Mouse (Mus musculus): ENCODE results near the gene Arhgap4. TPM values are rescaled to one million over a fixed set of nuclear protein-coding genes. Genes with fewer than 3 reads are reported as not detected.

Gene Arhgap4
- total and polyA plus RNA-seq, 2 experiments, result 3.6 to 8.6 TPM

- 69% methylated on average over 2 of the region's 2 CpGs for WGBS
- no peaks in the 10 kb centered on the region for H3K27me3 ChIP-seq (ENCODE audit: control insufficient read depth, insufficient read depth, low read length)
- H3K79me2 ChIP-seq (ENCODE audit: control insufficient read depth, insufficient read depth, low read length), result no peaks in the 10 kb centered on the region
- H3K4me3 ChIP-seq (ENCODE audit: insufficient read depth, low read depth, low read length), result no peak overlapping the region
- H3K36me3 ChIP-seq (ENCODE audit: control insufficient read depth, insufficient read depth, low read length), result no peaks in the 10 kb centered on the region
- DNase-seq (ENCODE audit: extremely low read depth, low read depth, low spot score), result no peak
- no peak overlapping the region for H3K9ac ChIP-seq (ENCODE audit: low read depth, low read length)
- H3K27ac ChIP-seq (replicated peaks; ENCODE audit: insufficient read depth, low read depth, low read length), result peak overlapping the region; percentile 34; the same call in 1 of the 2 replicates
- TF ChIP-seq CTCF (IDR thresholded peaks at IDR 0.05; ENCODE audit: low read depth, low read length), result no peak
- TF ChIP-seq POLR2A (IDR thresholded peaks at IDR 0.05; ENCODE audit: extremely low read depth, insufficient read depth, low read length), result no peak
- H3K4me1 ChIP-seq (ENCODE audit: control insufficient read depth, insufficient read depth, low read length), result peaks cover 5% of the 10 kb centered on the region
Observed at GRCm38 (mm10) chrX:73911588-73911987, 10.1 kb downstream of the Arhgap4 start.

- H3K4me1 ChIP-seq (ENCODE audit: control insufficient read depth, insufficient read depth, low read length), result peaks cover 5% of the 10 kb centered on the region
- H3K4me3 ChIP-seq (ENCODE audit: insufficient read depth, low read depth, low read length), result peak overlapping the region; percentile 65
- peak overlapping the region; percentile 70 for H3K9ac ChIP-seq (ENCODE audit: low read depth, low read length)
- H3K79me2 ChIP-seq (ENCODE audit: control insufficient read depth, insufficient read depth, low read length), result no peaks in the 10 kb centered on the region
- no peak for DNase-seq (ENCODE audit: extremely low read depth, low read depth, low spot score)
- H3K27me3 ChIP-seq (ENCODE audit: control insufficient read depth, insufficient read depth, low read length), result no peaks in the 10 kb centered on the region
- WGBS, result 7% methylated on average over 24 of the region's 26 CpGs
- no peaks in the 10 kb centered on the region for H3K36me3 ChIP-seq (ENCODE audit: control insufficient read depth, insufficient read depth, low read length)
- no peak for TF ChIP-seq POLR2A (IDR thresholded peaks at IDR 0.05; ENCODE audit: extremely low read depth, insufficient read depth, low read length)
- no peak for TF ChIP-seq CTCF (IDR thresholded peaks at IDR 0.05; ENCODE audit: low read depth, low read length)
- peak overlapping the region; percentile 68 for H3K27ac ChIP-seq (replicated peaks; ENCODE audit: insufficient read depth, low read depth, low read length)
Observed at GRCm38 (mm10) chrX:73911156-73911555, 10.5 kb downstream of the Arhgap4 start.

GRCm38 (mm10) chrX:73910451-73910850, 11.2 kb downstream of the Arhgap4 start:
- no peaks in the 10 kb centered on the region for H3K27me3 ChIP-seq (ENCODE audit: control insufficient read depth, insufficient read depth, low read length)
- DNase-seq (ENCODE audit: extremely low read depth, low read depth, low spot score), result no peak
- H3K27ac ChIP-seq (replicated peaks; ENCODE audit: insufficient read depth, low read depth, low read length), result no peak overlapping the region
- no peaks in the 10 kb centered on the region for H3K36me3 ChIP-seq (ENCODE audit: control insufficient read depth, insufficient read depth, low read length)
- no peak overlapping the region for H3K9ac ChIP-seq (ENCODE audit: low read depth, low read length)
- no peak for TF ChIP-seq POLR2A (IDR thresholded peaks at IDR 0.05; ENCODE audit: extremely low read depth, insufficient read depth, low read length)
- TF ChIP-seq CTCF (IDR thresholded peaks at IDR 0.05; ENCODE audit: low read depth, low read length), result no peak
- no peaks in the 10 kb centered on the region for H3K79me2 ChIP-seq (ENCODE audit: control insufficient read depth, insufficient read depth, low read length)
- H3K4me3 ChIP-seq (ENCODE audit: insufficient read depth, low read depth, low read length), result peak overlapping the region; percentile 65
- peaks cover 3% of the 10 kb centered on the region for H3K4me1 ChIP-seq (ENCODE audit: control insufficient read depth, insufficient read depth, low read length)

DNA sequence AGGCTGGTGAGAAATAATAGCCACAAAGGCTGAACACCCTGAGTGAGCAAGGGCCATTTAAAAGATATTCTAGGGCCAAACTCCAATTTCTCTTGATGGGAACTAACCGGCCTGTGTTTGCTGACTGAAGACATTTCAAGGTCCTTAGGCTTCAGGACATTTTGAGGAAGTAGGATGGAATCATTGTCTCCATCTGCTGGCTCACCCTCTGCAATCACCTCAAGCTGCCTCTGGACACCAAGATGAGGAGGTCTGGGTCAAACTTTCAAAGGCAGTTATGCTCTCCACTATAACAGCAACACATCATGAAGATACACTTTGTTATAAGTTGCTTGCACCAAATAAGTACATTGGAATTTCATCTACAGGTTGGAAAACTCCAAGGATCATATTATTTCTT, 11.6 kb downstream of the Arhgap4 start:
- H3K9ac ChIP-seq (ENCODE audit: low read depth, low read length), result no peak overlapping the region
- 31% methylated on average over 1 of the region's 1 CpGs for WGBS
- TF ChIP-seq POLR2A (IDR thresholded peaks at IDR 0.05; ENCODE audit: extremely low read depth, insufficient read depth, low read length), result no peak
- TF ChIP-seq CTCF (IDR thresholded peaks at IDR 0.05; ENCODE audit: low read depth, low read length), result no peak
- H3K27me3 ChIP-seq (ENCODE audit: control insufficient read depth, insufficient read depth, low read length), result no peaks in the 10 kb centered on the region
- H3K4me1 ChIP-seq (ENCODE audit: control insufficient read depth, insufficient read depth, low read length), result peaks cover 2% of the 10 kb centered on the region; the same call in 1 of the 2 replicates
- H3K27ac ChIP-seq (replicated peaks; ENCODE audit: insufficient read depth, low read depth, low read length), result no peak overlapping the region
- no peak for DNase-seq (ENCODE audit: extremely low read depth, low read depth, low spot score)
- H3K4me3 ChIP-seq (ENCODE audit: insufficient read depth, low read depth, low read length), result no peak overlapping the region
- no peaks in the 10 kb centered on the region for H3K79me2 ChIP-seq (ENCODE audit: control insufficient read depth, insufficient read depth, low read length)
- H3K36me3 ChIP-seq (ENCODE audit: control insufficient read depth, insufficient read depth, low read length), result no peaks in the 10 kb centered on the region

- no peak overlapping the region for H3K4me3 ChIP-seq (ENCODE audit: insufficient read depth, low read depth, low read length)
Observed at GRCm38 (mm10) chrX:73897959-73898358, 23.7 kb downstream of the Arhgap4 start.

GRCm38 (mm10) chrX:73895719-73896118, 26.0 kb downstream of the Arhgap4 start, which contains the start of gene L1cam:
Gene L1cam, minus strand, starts transcription at chrX:73896105.
- peak; percentile 19 for DNase-seq (ENCODE audit: extremely low read depth, low read depth, low spot score)
- Histone ChIP-seq H3K27me3 (ENCODE audit: control insufficient read depth, insufficient read depth, low read length) (no peaks in the 10 kb centered on the region), H3K4me1 (ENCODE audit: control insufficient read depth, insufficient read depth, low read length) (no peaks in the 10 kb centered on the region), H3K9ac (ENCODE audit: low read depth, low read length) (no peak within 1 kb of the TSS), H3K79me2 (ENCODE audit: control insufficient read depth, insufficient read depth, low read length) (no peaks in the 10 kb centered on the region), H3K27ac (replicated peaks; ENCODE audit: insufficient read depth, low read depth, low read length) (no peak within 1 kb of the TSS), H3K36me3 (ENCODE audit: control insufficient read depth, insufficient read depth, low read length) (no peaks in the 10 kb centered on the region), H3K4me3 (ENCODE audit: insufficient read depth, low read depth, low read length) (no peak within 1 kb of the TSS)
- TF ChIP-seq CTCF (IDR thresholded peaks at IDR 0.05; ENCODE audit: low read depth, low read length), result peak; percentile 53; the same call in 1 of the 2 replicates
- TF ChIP-seq POLR2A (IDR thresholded peaks at IDR 0.05; ENCODE audit: extremely low read depth, insufficient read depth, low read length), result no peak
- WGBS, result 20% methylated on average over 2 of the region's 2 CpGs

More at GRCm38 (mm10) chrX:73897959-73898358, 23.7 kb downstream of the Arhgap4 start:
- 79% methylated on average over 3 of the region's 3 CpGs for WGBS
- H3K27me3 ChIP-seq (ENCODE audit: control insufficient read depth, insufficient read depth, low read length), result no peaks in the 10 kb centered on the region
- H3K36me3 ChIP-seq (ENCODE audit: control insufficient read depth, insufficient read depth, low read length), result no peaks in the 10 kb centered on the region
- no peaks in the 10 kb centered on the region for H3K4me1 ChIP-seq (ENCODE audit: control insufficient read depth, insufficient read depth, low read length)
- H3K9ac ChIP-seq (ENCODE audit: low read depth, low read length), result no peak overlapping the region
- TF ChIP-seq POLR2A (IDR thresholded peaks at IDR 0.05; ENCODE audit: extremely low read depth, insufficient read depth, low read length) (no peak), CTCF (IDR thresholded peaks at IDR 0.05; ENCODE audit: low read depth, low read length) (no peak)
- no peak for DNase-seq (ENCODE audit: extremely low read depth, low read depth, low spot score)
- H3K27ac ChIP-seq (replicated peaks; ENCODE audit: insufficient read depth, low read depth, low read length), result no peak overlapping the region
- H3K79me2 ChIP-seq (ENCODE audit: control insufficient read depth, insufficient read depth, low read length), result no peaks in the 10 kb centered on the region
